Mouse (Mus musculus) layer of hippocampus, adult 2 months (tissue): ENCODE data around the gene Ubn1. TPM values are rescaled to one million over a fixed set of nuclear protein-coding genes. Genes with fewer than 3 reads are reported as not detected.
A peak's percentile ranks its signal among the peaks of the same experiment; 100 is the strongest.

ENCODE experiments used
- DNase-seq, 2 experiments: peaks; one replicate each; pipeline ENCODE4 v3.0.0; 2022; ENCODE audit warnings: low spot score in 2 of 2
- H3K27ac ChIP-seq: fragments of 200-600 bp; 2 replicates; pipeline ENCODE4 v1.8.1; 2022
- H3K4me3 ChIP-seq: fragments of 200-600 bp; 2 replicates; pipeline ENCODE4 v1.8.1; 2022; ENCODE audit warnings: mild to moderate bottlenecking
- CTCF ChIP-seq: fragments of 200-600 bp; conservative IDR thresholded peaks from 2 replicates; pipeline ENCODE4 v1.8.1; 2022; ENCODE audit warnings: antibody characterized with exemption, mild to moderate bottlenecking, moderate library complexity
- total RNA-seq, 2 experiments: library from RNA; stranded (reverse); gene quantifications; 2 replicates each; pipeline ENCODE4 v1.2.3; 2021

Gene Ubn1
- total RNA-seq, 2 experiments from 2014 or later: 43.6 to 44.2 TPM

GRCm38 (mm10) chr16:5134623-5135330, 84.9 kb downstream of the Ubn1 start:
- peak overlapping the region; percentile 67 for H3K27ac ChIP-seq
- peak; percentile 55 to 77 for DNase-seq
- TF ChIP-seq CTCF: no peak
- no peak overlapping the region for H3K4me3 ChIP-seq

GRCm38 (mm10) chr16:5135551-5136261, 85.8 kb downstream of the Ubn1 start:
- Histone ChIP-seq H3K4me3 (no peak overlapping the region), H3K27ac (peak overlapping the region; percentile 67)
- DNase-seq: no peak
- TF ChIP-seq CTCF: no peak

Other genes starting within 250 kb of the Ubn1 start
- not detected for gene 4930562C15Rik, start 214.6 kb upstream of the Ubn1 start, total RNA-seq
- 10 to 100 TPM; 95.8 to 96.4 TPM for gene Ubald1, start 169.7 kb upstream of the Ubn1 start, total RNA-seq
- 100 to 1,000 TPM; 211 to 212 TPM for gene Mgrn1, start 163.8 kb upstream of the Ubn1 start, total RNA-seq
- gene Nudt16l1, start 111.3 kb upstream of the Ubn1 start, total RNA-seq: 10 to 100 TPM; 79.1 to 79.6 TPM
- 10 to 100 TPM; 75.8 to 98.0 TPM for gene Anks3, start 85.9 kb upstream of the Ubn1 start, total RNA-seq
- gene Sept12, start 52.2 kb upstream of the Ubn1 start, total RNA-seq: not detected
- gene Smim22, start 42.8 kb upstream of the Ubn1 start, total RNA-seq: not detected
- 100 to 1,000 TPM; 394 to 420 TPM for gene Rogdi, start 36.5 kb upstream of the Ubn1 start, total RNA-seq
- 100 to 1,000 TPM; 144 TPM for gene Glyr1, start 194 bp upstream of the Ubn1 start, total RNA-seq
- gene Ppl, start 82.4 kb downstream of the Ubn1 start, total RNA-seq: 1 to 10 TPM; 2.8 to 4.5 TPM
- gene Sec14l5, start 97.1 kb downstream of the Ubn1 start, total RNA-seq: 1 to 10 TPM; 5.3 to 6.7 TPM
- gene Nagpa, start 154.0 kb downstream of the Ubn1 start, total RNA-seq: 10 to 100 TPM; 12.2 to 15.9 TPM
- gene AU021092, start 172.2 kb downstream of the Ubn1 start, total RNA-seq: 1 to 10 TPM; 4.6 to 4.9 TPM
- 10 to 100 TPM; 28.7 to 32.1 TPM for gene Alg1, start 183.6 kb downstream of the Ubn1 start, total RNA-seq
- gene Eef2kmt, start 205.9 kb downstream of the Ubn1 start, total RNA-seq: 1 to 10 TPM; 4.7 TPM